Mouse (Mus musculus) hindbrain, embryonic 14.5 days (tissue): ENCODE data around the gene Maea. TPM values are rescaled to one million over a fixed set of nuclear protein-coding genes. Genes with fewer than 3 reads are reported as not detected.
A peak's percentile ranks its signal among the peaks of the same experiment; 100 is the strongest.

ENCODE experiments used
- ATAC-seq: fragments of 200-750 bp; cut with Nextera tagmentation; 2 replicates; pipeline ENCODE4 v1.8.0; 2017; ENCODE audit warnings: moderate number of reproducible peaks, mild to moderate bottlenecking, moderate TSS enrichment, moderate library complexity; ENCODE audit not compliant: low FRiP score
- DNase-seq: peaks from one replicate; pipeline ENCODE4 v3.0.0-alpha.2; 2015; ENCODE audit warnings: low spot score
- H3K27ac ChIP-seq: fragments of 300-500 bp; sonication (generic); 2 replicates; pipeline ENCODE4 v1.5.1; 2014; ENCODE audit warnings: mild to moderate bottlenecking, moderate library complexity
- H3K27me3 ChIP-seq: fragments of 300-500 bp; sonication (generic); 2 replicates; pipeline ENCODE4 v1.6.1; 2014; ENCODE audit warnings: mild to moderate bottlenecking, low read length, mixed read lengths; ENCODE audit not compliant: control insufficient read depth, insufficient read depth
- H3K36me3 ChIP-seq: fragments of 300-500 bp; sonication (generic); replicated peaks from 2 replicates; pipeline ENCODE4 v1.6.1; 2014; ENCODE audit not compliant: control insufficient read depth, insufficient read depth
- H3K4me1 ChIP-seq: fragments of 300-500 bp; sonication (generic); replicated peaks from 2 replicates; pipeline ENCODE4 v1.6.1; 2014; ENCODE audit warnings: antibody characterized with exemption, low read length, mixed read lengths; ENCODE audit not compliant: control insufficient read depth, insufficient read depth
- H3K4me2 ChIP-seq: fragments of 300-500 bp; sonication (generic); replicated peaks from 2 replicates; pipeline ENCODE4 v1.6.1; 2014; ENCODE audit warnings: mild to moderate bottlenecking, moderate library complexity
- H3K4me3 ChIP-seq: fragments of 300-500 bp; sonication (generic); replicated peaks from 2 replicates; pipeline ENCODE4 v1.5.1; 2014; ENCODE audit warnings: mild to moderate bottlenecking, low read length
- H3K9ac ChIP-seq: fragments of 300-500 bp; sonication (generic); 2 replicates; pipeline ENCODE4 v1.6.1; 2014
- H3K9me3 ChIP-seq: fragments of 300-500 bp; sonication (generic); 2 replicates; pipeline ENCODE4 v1.6.1; 2016; ENCODE audit warnings: low read length; ENCODE audit not compliant: control insufficient read depth
- WGBS: fragments of 180-500 bp; shearing (Covaris S2); extraction: QIAGEN DNeasy Blood & Tissue Kit; methylation state at CpG from one replicate; pipeline ENCODE4 v1.1.7; 2014; 5-methylcytosine and 5-hydroxymethylcytosine counted together
- polyA plus RNA-seq: library from polyadenylated mRNA; unstranded; fragments of >200 nt; fragmentation: Nextera tagmentation; extraction: Ambion mirVana; gene quantifications from 2 replicates; pipeline ENCODE4 v1.2.1, GENCODE M21; 2014

Gene Maea
- polyA plus RNA-seq, 1 experiment from 2014 or later = 123 TPM

DNA sequence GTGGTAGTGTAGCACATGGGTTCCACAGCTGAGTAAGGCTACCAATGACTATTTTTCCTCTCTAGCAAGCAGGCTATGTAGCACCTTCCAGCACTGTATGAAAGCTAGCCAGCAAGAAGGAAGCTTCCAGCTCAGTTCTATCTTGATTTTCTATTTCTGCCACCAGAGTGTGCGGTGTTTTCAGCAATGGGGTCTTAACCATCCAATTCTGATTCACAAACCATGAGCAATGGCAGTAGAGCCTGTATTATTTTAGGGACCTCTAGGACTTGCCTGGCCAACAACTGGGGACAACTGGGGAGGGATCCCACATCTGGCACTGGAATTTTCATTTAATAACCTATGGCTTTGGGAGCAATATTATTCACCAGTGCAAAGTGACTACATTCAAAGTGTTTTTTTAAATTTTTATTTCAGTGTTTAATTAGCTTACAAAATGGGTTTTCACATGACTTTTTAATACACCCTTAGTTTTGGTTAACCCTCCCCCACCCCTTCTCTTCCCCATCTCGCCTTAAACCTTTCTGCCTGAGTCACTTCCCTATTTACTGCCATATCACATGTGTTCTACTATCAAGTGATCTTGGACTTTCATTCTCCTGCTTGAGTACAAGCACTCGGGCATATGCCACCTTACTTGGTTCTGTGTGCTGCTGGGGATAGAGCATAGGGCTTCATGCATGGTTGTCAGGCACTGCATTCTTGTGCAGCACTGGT is 16.4 kb downstream of the Maea start:
- no peaks in the 10 kb centered on the region for H3K9me3 ChIP-seq
- H3K9ac ChIP-seq = no peak overlapping the region
- H3K36me3 ChIP-seq = no peaks in the 10 kb centered on the region
- H3K27ac ChIP-seq = no peak overlapping the region
- H3K4me3 ChIP-seq = no peak overlapping the region
- H3K4me2 ChIP-seq = no peak overlapping the region
- DNase-seq (no peak), ATAC-seq (no peak)
- no peaks in the 10 kb centered on the region; the same call in 1 of the 2 replicates for H3K4me1 ChIP-seq
- no peaks in the 10 kb centered on the region for H3K27me3 ChIP-seq
- 87% methylated on average over 3 of the region's 3 CpGs for WGBS

DNA sequence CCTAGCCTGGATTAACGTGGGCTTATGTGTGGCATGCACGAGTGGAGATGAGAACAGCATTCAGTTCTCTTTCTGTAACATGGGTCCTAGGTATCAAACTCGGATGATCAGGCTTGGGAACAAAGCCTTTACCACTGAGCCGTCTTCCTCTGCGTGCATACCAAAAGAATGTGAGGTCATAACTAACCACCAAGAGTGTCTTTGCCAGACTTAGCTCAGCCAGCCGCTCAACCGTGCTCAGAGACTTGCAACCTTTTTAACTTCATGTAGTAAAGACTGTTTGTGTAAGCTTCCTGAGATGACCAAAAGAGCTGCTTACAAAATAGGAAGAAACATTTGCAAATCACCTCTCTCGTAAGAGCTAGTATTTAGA is 16.9 kb downstream of the Maea start:
- Histone ChIP-seq H3K27me3 (no peaks in the 10 kb centered on the region), H3K4me1 (no peaks in the 10 kb centered on the region; the same call in 1 of the 2 replicates), H3K9me3 (no peaks in the 10 kb centered on the region), H3K27ac (no peak overlapping the region), H3K4me3 (no peak overlapping the region), H3K4me2 (no peak overlapping the region), H3K36me3 (no peaks in the 10 kb centered on the region), H3K9ac (no peak overlapping the region)
- WGBS = 84% methylated on average over 8 of the region's 8 CpGs
- no peak for DNase-seq
- ATAC-seq = no peak

- Histone ChIP-seq H3K4me3 (no peak overlapping the region), H3K9ac (no peak overlapping the region), H3K4me2 (no peak overlapping the region), H3K9me3 (no peaks in the 10 kb centered on the region), H3K4me1 (no peaks in the 10 kb centered on the region; the same call in 1 of the 2 replicates), H3K27ac (no peak overlapping the region), H3K36me3 (no peaks in the 10 kb centered on the region), H3K27me3 (no peaks in the 10 kb centered on the region)
- DNase-seq = no peak
- WGBS = 77% methylated on average over 3 of the region's 3 CpGs
- no peak for ATAC-seq
These were observed 17.7 kb downstream of the Maea start for GRCm38 (mm10) chr5:33353011-33353410.

GRCm38 (mm10) chr5:33357494-33357893 is 22.2 kb downstream of the Maea start:
- 97% methylated on average over 1 of the region's 1 CpGs for WGBS
- Histone ChIP-seq H3K36me3 (peaks cover 42% of the 10 kb centered on the region), H3K4me1 (no peaks in the 10 kb centered on the region), H3K4me2 (no peak overlapping the region), H3K4me3 (no peak overlapping the region), H3K9me3 (no peaks in the 10 kb centered on the region), H3K27me3 (no peaks in the 10 kb centered on the region), H3K9ac (no peak overlapping the region), H3K27ac (no peak overlapping the region)
- no peak for DNase-seq
- ATAC-seq = no peak

- DNase-seq = no peak
- peaks cover 51% of the 10 kb centered on the region for H3K36me3 ChIP-seq
- no peak overlapping the region for H3K4me3 ChIP-seq
- no peak for ATAC-seq
- no peak overlapping the region for H3K9ac ChIP-seq
- WGBS = over 99% methylated on average over 4 of the region's 4 CpGs
- H3K27me3 ChIP-seq = no peaks in the 10 kb centered on the region
- no peak overlapping the region for H3K4me2 ChIP-seq
- H3K4me1 ChIP-seq = no peaks in the 10 kb centered on the region
- no peak overlapping the region for H3K27ac ChIP-seq
- no peaks in the 10 kb centered on the region for H3K9me3 ChIP-seq
These were observed 23.2 kb downstream of the Maea start for GRCm38 (mm10) chr5:33358467-33358866.

DNA sequence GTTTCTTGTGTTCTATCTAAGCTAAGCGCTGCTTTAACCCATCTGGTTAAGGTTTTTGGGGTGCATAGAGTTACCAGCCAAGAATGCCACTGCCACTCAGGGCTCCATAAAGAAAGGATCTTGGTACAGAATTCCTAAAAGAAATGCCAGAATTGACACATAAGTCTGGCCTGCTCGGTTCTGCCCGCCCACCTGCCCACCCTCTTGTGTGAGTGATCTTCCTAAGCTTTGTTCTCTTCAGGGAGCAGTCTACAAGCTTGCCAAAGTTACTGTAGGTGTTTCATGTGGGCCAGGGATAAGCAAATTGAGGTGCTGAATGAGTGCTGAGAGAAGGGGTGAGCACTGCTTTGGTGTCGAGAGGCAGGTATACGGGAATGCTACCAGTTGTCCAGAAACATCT is 28.0 kb downstream of the Maea start:
- Histone ChIP-seq H3K9ac (no peak overlapping the region), H3K4me1 (no peaks in the 10 kb centered on the region), H3K27me3 (no peaks in the 10 kb centered on the region), H3K36me3 (peaks cover 97% of the 10 kb centered on the region), H3K27ac (no peak overlapping the region), H3K4me3 (no peak overlapping the region), H3K4me2 (no peak overlapping the region), H3K9me3 (no peaks in the 10 kb centered on the region)
- ATAC-seq (no peak), DNase-seq (no peak)
- WGBS = 95% methylated on average over 5 of the region's 5 CpGs

DNA sequence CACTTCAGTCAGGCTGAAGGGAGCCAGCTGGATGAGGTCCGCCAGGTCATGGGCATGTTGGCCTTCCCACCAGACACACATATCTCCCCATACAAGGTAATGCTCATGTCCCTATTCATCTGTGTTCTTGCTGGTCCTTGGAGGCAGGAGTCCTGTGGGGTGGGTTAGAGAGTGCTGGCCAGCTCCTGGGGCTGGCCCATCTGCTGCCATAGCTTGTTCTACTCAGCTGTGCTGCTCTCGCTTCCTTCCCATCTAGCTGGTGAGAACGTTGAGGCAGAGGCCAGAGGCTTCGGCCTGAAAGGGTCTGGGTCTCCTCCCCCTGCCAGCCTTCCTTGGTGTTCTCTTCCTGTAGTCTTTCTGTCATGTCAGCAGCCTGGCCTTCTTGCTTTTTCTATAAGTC is 33.3 kb downstream of the Maea start:
- 96% methylated on average over 4 of the region's 4 CpGs for WGBS

DNA sequence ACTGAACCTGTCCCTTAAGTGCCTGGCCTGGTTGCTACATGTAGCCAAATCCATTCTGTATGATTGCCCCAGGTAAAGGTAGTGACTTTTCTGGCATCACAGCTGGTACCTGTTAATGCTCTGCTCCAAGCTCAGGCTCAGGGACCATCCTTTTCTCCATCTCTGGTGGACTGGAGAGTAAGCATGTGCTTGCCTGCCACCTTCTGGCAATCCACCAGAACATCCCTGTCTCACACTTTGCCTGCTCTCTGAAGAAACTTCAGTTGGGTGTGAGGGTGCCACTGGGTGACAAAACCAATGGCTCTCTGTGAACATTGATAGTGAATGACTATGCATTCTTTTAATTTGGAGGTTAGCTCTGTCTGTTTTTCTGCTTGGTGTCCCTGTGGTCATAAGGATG is 35.8 kb downstream of the Maea start:
- DNase-seq (peak; percentile 62), ATAC-seq (0 out of 2 replicates have a peak, but pooled peaks have one; percentile 48)
- H3K36me3 ChIP-seq = peaks cover 85% of the 10 kb centered on the region
- H3K9me3 ChIP-seq = no peaks in the 10 kb centered on the region
- H3K4me3 ChIP-seq = no peak overlapping the region
- H3K27me3 ChIP-seq = no peaks in the 10 kb centered on the region
- H3K4me1 ChIP-seq = no peaks in the 10 kb centered on the region
- H3K9ac ChIP-seq = no peak overlapping the region
- H3K4me2 ChIP-seq = no peak overlapping the region
- no peak overlapping the region for H3K27ac ChIP-seq

More for the DNA sequence above, 33.3 kb downstream of the Maea start:
- Histone ChIP-seq H3K27ac (no peak overlapping the region), H3K9ac (no peak overlapping the region), H3K4me3 (no peak overlapping the region), H3K4me2 (no peak overlapping the region), H3K27me3 (no peaks in the 10 kb centered on the region), H3K4me1 (no peaks in the 10 kb centered on the region), H3K9me3 (no peaks in the 10 kb centered on the region), H3K36me3 (peaks cover 99% of the 10 kb centered on the region)
- ATAC-seq (no peak), DNase-seq (no peak)

- DNase-seq = no peak
- no peaks in the 10 kb centered on the region for H3K27me3 ChIP-seq
- H3K27ac ChIP-seq = no peak overlapping the region
- no peak overlapping the region for H3K9ac ChIP-seq
- no peaks in the 10 kb centered on the region for H3K4me1 ChIP-seq
- no peak for ATAC-seq
- H3K4me3 ChIP-seq = no peak overlapping the region
- H3K4me2 ChIP-seq = no peak overlapping the region
- H3K9me3 ChIP-seq = no peaks in the 10 kb centered on the region
- WGBS = 83% methylated on average over 4 of the region's 4 CpGs
- peaks cover 80% of the 10 kb centered on the region for H3K36me3 ChIP-seq
These were observed 36.4 kb downstream of the Maea start for GRCm38 (mm10) chr5:33371668-33372067.
